Mouse (Mus musculus) neural tube, embryonic 10.5 days (tissue): Measurements from ENCODE around the gene Arhgef10l.
A peak's percentile ranks its signal among the peaks of the same experiment; 100 is the strongest.

ENCODE experiments used
- DNase-seq: peaks from one replicate; pipeline ENCODE4 v3.0.0-alpha.2; 2017; ENCODE audit warnings: low spot score; ENCODE audit errors: extremely low spot score

Arhgef10l gene

GRCm38 (mm10) chr4:140636312-140636996 lies 29.4 kb downstream of the Arhgef10l start:
- no peak for DNase-seq

- DNase-seq = no peak
Measured at GRCm38 (mm10) chr4:140634861-140635388, 30.9 kb downstream of the Arhgef10l start.

GRCm38 (mm10) chr4:140631276-140631849 lies 34.4 kb downstream of the Arhgef10l start:
- DNase-seq = no peak

GRCm38 (mm10) chr4:140630651-140631241 lies 35.1 kb downstream of the Arhgef10l start:
- no peak for DNase-seq

GRCm38 (mm10) chr4:140630136-140630535 lies 35.7 kb downstream of the Arhgef10l start:
- no peak for DNase-seq

- no peak for DNase-seq
Measured at GRCm38 (mm10) chr4:140628971-140629370, 36.8 kb downstream of the Arhgef10l start.

- DNase-seq = no peak
Measured at GRCm38 (mm10) chr4:140628412-140628943, 37.3 kb downstream of the Arhgef10l start.

- no peak for DNase-seq
Measured at GRCm38 (mm10) chr4:140625651-140626525, 39.9 kb downstream of the Arhgef10l start.

- DNase-seq = peak; percentile 93
Measured at GRCm38 (mm10) chr4:140624468-140625176, 41.2 kb downstream of the Arhgef10l start.

GRCm38 (mm10) chr4:140624087-140624467 lies 41.7 kb downstream of the Arhgef10l start:
- DNase-seq = peak; percentile 64

- DNase-seq = no peak
Measured at GRCm38 (mm10) chr4:140622819-140623218, 43.0 kb downstream of the Arhgef10l start.

GRCm38 (mm10) chr4:140620496-140620895 lies 45.3 kb downstream of the Arhgef10l start:
- DNase-seq = no peak

GRCm38 (mm10) chr4:140617391-140618385 lies 48.1 kb downstream of the Arhgef10l start:
- no peak for DNase-seq

- no peak for DNase-seq
Measured at GRCm38 (mm10) chr4:140616894-140617293, 48.9 kb downstream of the Arhgef10l start.

- no peak for DNase-seq
Measured at GRCm38 (mm10) chr4:140616196-140616595, 49.6 kb downstream of the Arhgef10l start.

- DNase-seq = no peak
Measured at GRCm38 (mm10) chr4:140615771-140616170, 50.0 kb downstream of the Arhgef10l start.

GRCm38 (mm10) chr4:140614553-140614952 lies 51.3 kb downstream of the Arhgef10l start:
- no peak for DNase-seq

- no peak for DNase-seq
Measured at GRCm38 (mm10) chr4:140614145-140614544, 51.7 kb downstream of the Arhgef10l start.

GRCm38 (mm10) chr4:140610841-140611609 lies 54.8 kb downstream of the Arhgef10l start:
- DNase-seq = peak; percentile 52
